Mouse (Mus musculus): ENCODE measurements around the gene Syt6.

Syt6 gene

DNA sequence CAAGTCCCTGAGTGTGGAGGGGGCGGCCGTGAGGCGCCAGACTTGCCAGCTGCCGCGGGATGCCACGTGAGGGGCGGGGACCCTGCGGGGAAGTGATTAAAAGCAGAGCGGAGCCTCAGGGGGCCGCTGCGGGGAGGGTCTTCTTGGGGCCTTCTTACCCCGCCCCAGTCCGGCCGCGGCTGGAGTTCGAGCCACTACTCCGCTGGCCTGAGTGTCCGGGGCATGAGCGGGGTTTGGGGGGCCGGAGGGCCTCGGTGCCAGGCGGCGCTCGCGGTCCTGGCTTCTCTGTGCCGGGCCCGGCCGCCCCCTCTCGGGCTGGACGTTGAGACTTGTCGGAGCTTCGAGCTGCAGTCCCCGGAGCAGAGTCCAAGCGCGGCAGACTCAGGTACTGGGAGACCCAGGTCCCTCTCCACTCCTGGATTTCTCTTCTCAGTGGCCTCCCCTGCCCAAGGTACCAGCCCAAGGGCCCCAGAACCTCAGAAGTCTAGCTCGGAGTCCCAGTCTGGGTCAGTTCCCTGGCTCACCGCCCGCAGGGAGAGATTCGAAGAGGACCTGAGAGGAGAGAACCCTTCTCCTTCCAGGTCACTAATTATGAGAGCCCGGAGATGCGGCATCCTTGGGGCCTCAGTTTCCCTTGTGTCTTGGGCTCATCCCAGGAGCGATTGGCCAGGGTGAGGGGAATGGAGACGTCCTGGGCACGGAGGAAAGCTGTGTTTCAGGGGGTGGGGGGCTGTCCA, at the start of gene Syt6:
Gene Syt6 (plus strand): TSS at position 76 of the 737 bp plus-strand sequence.
- no peak for DNase-seq (ENCODE audit: low read depth, low spot score)

DNA sequence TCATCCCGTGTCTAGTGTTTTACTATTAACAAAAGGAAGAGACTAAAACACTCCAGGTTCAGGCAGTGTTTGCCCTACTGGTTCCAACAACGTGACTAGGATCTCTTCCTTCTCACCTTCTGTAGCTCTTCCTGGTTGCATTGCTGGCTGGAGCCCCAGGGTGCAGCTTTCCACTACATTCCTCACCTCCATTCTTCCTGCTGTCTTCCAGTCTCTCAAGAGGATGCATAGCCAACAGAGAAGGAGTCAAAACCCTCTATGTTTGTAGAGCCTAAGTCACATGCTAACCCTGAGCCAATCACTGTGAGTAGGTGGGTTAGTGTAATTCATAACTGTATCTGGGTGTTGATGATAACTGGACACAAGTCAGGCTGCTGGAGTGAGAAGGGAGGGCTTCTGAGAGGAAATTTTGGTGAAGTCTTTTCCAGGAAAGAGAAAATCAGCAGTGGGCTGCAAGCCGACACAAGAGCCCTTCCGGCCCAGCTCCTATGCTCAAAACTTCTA, 48.8 kb upstream of the Syt6 start:
- DNase-seq (ENCODE audit: low read depth, low spot score), result no peak

DNA sequence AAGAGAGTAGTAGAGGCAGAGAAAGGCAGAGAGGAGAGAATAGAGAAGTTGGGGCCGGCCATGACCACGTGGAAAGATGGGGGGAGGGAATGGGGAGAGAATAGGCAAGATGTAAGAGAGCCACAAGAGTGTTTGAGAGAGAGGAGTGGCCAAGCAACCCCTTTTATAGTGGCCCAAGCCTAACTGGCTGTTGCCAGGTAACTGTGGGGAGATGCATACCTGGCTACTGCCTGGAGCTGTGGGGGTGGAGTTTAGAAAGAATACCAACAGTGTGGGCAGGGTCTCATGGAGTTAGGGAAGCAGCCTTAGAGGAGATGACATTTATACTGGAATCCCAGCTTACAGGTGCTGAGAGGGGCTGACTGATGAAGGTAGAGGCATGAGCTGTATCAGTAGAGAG, 48.2 kb upstream of the Syt6 start:
- no peak for DNase-seq (ENCODE audit: low read depth, low spot score)

DNA sequence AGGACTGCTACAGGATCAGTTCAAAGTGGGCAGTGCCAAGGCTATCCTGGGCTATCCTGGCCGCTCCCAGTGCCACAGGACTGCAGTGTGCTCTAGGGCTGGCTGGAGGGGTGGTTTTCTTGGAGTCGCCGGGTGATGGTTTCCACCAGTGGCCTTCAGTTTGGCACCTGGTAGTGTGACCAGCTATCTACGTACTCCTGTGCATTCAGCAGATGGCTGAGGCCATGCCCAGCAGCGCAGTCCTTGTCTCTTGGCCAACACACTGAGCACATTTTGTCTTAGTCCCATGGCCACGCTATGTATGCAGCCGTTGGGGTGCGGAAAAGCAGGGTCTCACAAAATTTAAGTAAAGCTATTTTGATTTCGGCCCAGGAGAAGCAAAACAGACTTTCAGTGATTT, 41.0 kb upstream of the Syt6 start:
- no peak for DNase-seq (ENCODE audit: low read depth, low spot score)

DNA sequence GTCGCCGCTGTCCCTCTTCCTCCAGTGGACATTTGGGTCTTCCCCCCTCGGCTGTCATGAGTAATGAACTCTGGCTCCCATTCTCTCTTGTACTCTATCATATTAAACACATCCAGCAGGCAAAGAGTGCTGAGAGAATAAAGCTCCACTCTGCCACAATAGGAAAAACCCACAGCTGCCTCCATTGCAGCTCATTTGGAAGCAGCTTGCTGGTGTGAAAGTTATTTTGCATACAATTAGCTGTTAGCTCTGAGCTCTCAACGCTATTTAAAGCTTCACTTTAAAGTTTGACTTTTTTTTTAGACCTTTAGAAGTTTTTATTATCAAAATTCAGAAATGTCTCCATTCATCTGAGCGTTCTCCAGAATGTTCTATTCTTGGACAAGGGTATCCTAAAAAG, 39.8 kb upstream of the Syt6 start:
- no peak for DNase-seq (ENCODE audit: low read depth, low spot score)

DNA sequence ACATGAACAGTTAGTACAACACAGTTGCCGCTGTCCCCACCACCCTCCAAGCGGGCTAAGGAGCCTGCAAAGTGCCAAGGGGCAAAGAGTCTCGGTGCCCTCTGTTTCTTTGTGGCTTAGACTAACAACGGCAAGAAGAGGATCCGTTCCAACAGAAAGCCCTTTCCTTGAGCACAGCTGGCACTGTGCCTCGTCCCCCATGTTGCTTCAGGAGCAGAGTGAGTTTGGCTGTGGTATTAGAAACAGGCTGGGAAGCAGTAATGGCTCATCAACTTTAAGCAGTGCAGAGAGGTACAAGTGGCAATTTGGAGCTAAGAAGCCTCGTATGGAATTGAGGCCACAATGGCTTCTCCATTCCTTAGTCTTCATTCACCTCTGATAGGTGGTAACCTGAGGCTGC, 35.9 kb upstream of the Syt6 start:
- no peak for DNase-seq (ENCODE audit: low read depth, low spot score)

DNA sequence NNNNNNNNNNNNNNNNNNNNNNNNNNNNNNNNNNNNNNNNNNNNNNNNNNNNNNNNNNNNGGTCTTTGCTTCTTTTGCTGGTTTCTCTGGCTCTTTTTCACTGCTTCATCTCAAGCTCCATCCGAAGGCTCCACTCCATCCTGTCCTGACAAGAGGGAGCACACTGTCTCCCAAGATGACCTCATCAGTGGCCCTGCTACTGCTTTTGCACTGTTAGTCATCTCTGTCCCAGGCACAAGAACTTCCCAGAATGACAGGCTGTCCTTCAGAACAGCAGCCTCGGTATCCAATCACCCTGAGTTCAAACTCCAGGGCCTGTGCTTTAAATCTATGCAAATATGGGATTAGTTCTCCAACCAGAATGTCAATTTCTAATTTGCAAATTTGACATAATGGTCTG, 28.9 kb upstream of the Syt6 start:
- no peak for DNase-seq (ENCODE audit: low read depth, low spot score)

DNA sequence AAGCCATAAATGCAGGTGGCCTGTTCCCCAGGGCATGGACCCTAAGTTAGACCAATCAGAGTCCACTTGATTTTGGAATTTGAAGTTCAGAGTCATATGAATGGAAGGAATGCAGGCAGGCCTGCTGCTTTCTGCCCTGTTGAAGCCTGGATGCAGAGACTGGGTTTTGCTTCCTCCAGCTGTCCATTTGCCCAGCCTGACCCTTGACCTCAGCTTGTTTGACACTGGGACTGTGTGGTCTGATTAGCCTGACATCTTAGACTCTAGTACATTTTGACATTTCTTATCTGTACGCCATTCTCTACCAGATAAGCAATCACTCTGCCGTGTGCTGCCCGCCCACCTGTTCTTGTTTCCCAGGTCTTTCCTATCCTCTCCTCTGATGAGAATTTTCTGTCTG, 28.4 kb upstream of the Syt6 start:
- no peak for DNase-seq (ENCODE audit: low read depth, low spot score)

DNA sequence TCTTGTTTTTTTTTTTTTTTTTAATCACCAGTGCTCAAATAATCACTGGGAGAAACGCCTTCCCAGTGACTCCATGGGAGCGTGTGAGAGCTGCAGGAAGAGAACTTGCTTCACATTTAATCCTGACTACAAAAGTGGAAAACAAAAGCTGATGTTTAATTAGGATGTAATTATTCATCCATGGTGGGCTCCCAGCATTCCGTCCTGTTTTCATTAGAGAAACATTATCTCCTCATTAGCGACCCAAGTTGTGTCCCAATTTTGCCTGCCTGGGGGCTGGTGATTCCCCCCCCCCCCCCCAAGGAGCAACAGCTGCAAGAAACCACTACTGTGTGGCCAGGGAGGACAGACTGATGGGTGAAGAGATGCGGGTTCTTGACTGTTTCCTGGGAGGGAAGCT, 24.8 kb upstream of the Syt6 start:
- DNase-seq (ENCODE audit: low read depth, low spot score), result no peak

DNA sequence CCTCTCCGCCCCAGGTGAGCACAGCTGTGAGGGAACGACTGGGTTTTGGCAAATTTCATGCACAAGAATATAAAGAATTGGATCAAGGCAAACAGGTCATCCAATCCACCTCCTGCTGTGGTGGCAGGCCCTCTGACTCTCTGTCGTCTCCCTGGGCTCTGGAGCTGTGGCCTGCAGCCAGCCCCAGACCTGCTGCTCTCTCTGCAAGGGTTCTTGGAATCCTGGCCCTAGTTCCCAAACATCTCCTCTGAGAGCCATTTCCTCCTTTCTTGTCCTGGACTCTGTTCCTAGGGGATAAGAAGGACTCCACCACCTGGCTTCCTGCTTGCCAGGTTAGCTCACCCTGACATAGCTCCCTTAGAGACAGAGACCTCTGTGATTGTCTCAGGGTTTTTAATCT, 7.8 kb upstream of the Syt6 start:
- no peak for DNase-seq (ENCODE audit: low read depth, low spot score)

DNA sequence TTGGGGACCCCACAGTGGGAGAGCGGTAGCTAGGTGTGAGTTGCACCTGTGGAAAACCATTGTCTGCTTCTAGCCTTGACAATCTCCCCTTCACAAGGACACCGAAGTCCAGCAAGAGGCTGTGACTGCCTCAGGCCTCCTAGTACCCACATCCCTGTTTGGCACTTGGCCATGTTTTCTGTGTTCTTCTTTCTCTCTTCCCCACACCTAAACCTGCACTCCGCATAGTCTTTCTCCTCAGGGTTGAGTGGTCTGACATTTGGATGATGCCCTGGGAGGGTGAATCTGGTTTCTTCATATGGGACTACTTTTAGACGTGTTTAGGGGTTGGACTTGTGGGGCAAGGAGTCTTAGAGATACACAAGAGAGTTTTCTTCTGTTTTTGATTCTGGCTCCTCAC, 2.5 kb upstream of the Syt6 start:
- no peak for DNase-seq (ENCODE audit: low read depth, low spot score)

DNA sequence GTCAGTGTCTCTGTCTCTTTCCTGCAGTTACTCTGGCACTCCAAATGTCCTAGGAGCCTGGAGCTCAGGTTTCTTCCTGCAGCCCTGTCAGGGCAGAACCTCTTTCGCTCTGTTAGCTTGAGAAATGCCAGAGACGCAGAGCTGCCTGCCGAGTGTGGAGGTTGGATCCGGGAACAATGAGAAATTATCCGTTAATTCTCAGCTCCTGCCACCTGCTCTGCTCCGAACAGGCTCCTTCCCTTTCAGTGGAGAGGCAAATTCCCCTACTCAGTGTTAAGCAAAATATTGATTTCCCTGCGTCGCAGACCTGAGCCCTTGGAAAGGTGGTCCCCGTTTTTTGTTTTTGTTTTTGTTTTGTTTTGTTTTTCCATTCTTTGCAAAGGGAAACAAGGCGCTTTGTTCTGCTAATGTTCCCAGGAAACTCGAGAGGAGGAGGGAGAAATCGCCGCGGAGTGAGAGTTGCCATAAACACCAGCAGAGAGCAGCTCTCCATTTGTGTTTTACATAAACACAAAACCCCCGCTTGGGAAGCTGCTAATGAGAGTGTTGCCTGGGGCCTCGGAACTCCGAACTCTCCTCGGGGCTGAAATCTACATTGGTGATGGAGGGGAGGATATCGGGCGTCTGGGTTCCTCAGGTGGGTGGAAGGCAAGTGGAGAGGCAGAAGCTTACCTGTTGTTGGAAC, 1.8 kb upstream of the Syt6 start:
- no peak for DNase-seq (ENCODE audit: low read depth, low spot score)

DNA sequence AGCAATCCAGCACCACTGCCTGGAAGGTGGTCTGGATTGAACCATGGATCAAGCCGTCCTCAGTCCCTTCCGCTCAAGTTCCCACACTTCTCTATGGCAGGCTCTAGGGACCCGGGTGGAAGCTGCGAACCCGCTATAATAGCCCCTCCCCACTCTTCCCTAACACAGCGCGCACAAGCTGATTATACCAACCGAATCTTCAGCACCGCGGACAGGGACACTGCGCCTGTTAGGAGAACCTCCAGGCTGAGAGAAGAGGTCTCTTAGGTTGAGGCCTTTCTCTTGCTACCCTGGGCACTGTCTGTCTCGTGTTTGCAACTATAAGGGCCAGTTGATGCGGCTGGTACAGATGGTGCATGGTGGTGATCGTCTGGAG, 1.3 kb upstream of the Syt6 start:
- no peak for DNase-seq (ENCODE audit: low read depth, low spot score)

DNA sequence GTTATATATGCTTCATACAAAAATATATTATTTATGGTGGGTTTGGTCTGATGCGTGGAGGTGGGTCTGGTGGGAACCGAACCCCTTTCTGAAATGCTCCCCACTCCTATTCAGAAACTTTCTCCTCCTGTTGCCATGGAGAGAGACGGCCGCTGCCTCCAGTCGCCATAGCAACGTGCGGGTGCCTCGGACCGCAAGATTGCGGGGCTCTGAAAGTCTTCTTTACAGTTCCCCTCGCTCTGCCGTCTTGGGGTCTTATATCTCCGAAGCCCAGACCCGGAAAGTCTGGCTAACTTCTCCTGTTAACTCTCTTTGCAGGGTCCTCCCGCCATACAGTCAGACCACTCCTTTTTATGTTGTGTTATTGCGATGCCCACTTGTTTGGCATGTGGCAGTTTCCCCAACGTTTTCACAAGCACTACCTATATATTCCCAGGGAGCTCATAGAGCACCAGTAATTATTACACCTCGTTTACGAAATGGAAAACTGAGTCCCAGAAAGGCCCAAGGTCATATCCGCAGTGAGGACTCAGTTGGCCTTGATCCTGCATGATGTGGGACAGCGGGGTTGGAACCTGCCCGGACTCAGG, 370 bp upstream of the Syt6 start:
- no peak for DNase-seq (ENCODE audit: low read depth, low spot score)

DNA sequence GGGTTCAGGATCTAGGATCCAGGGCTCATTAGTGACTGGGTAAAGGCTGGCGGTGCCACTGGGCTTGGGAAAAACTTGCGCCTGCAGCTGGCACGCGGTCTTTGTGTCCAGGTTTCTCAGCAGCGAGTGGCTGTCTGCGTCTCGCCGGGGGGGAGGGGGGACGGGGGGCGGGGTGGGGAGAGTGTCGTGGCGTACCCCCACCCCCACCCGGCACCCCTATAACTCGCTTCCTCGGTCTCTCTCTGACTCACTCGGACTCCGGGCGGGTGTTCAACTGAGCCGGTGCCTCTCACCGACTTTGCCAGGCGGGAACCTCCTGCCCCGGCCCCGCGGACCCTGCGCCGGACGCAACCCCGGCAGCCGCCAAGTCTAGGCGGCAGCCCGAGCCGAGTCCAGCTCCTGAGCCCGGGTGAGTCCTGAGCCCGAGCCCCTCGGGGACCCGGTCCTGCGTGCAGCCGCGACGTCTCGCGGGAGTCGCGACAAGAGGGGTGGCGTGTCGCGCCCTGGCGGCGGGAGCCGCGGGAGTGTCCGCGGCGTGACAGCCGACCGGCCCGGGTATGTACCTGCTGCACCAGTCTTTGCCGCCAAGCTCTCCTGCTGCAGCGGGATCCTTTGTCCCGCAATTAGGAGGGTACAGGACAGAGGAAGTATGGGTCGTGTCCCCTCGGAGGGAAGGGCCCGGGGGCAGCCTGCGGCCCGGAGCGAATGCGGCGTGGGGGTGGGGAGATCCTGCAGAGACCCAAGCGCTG, 1.0 kb downstream of the Syt6 start:
- DNase-seq (ENCODE audit: low read depth, low spot score), result no peak

DNA sequence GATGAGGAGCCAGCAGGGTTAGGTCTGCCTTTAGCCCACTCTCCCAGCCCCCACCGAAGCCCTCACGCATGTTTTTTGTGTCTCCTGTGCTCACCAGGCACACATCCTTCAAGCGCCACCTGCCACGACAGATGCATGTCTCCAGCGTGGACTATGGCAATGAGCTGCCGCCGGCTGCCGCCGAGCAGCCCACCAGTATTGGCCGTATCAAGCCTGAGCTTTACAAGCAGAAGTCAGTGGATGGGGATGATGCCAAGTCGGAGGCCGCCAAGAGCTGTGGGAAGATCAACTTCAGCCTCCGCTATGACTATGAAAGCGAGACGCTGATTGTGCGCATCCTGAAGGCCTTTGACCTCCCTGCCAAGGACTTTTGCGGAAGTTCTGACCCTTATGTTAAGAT, 12.1 kb downstream of the Syt6 start:
- DNase-seq (ENCODE audit: low read depth, low spot score), result no peak

DNA sequence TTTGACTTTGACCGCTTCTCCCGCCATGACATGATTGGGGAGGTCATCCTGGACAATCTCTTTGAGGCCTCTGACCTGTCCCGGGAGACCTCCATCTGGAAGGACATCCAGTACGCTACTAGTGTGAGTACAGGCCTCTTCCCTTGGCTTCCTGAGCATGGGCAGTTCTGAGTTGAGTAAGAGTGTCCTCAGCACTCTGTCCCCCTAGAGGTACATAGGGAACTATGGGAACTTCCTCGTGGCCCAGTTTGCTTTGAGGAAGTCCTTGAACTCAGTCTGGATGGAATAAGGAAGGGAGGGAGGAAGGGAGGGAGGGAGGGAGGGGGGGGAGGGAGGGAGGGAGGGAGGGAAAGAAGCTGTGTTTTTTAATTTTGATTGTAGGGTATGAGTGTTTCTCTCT, 12.6 kb downstream of the Syt6 start:
- DNase-seq (ENCODE audit: low read depth, low spot score), result no peak

DNA sequence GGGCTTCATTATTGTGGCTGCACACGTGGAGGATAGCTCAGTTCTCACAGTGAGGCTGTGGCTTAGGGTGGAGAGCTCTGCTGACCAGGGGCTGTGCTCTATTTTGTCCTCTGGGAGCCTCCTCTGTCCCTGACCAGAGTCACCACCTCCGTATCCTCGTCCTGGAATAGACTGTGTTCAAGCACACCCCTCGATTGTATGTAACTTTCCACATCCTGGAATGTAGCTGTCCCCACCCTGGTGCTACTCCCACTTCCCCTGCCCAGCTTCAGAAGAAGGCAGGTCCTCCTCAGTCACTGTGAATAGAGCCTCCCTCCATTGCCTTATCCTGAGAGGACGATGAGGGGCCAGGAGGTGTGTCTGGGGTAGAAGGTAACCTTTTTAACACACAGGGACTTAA, 14.6 kb downstream of the Syt6 start:
- no peak for DNase-seq (ENCODE audit: low read depth, low spot score)

DNA sequence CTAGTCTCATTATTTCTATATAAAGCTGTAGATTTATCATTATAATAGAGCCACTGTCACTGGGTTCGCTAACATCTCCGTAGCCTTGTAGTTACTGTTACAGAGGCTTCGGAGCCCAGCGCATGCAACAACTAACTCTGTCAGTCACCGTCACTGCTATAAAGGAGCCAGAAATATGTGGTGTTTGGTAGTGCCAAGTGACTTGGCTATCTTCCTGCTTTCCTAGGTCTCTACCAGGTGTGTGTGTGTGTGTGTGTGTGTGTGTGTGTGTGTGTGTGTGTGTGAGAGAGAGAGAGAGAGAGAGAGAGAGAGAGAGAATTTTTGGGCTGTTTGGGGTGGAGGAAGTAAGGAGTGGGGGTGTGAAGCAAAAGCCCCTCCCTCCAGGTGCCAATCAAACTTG, 17.6 kb downstream of the Syt6 start:
- DNase-seq (ENCODE audit: low read depth, low spot score), result no peak

DNA sequence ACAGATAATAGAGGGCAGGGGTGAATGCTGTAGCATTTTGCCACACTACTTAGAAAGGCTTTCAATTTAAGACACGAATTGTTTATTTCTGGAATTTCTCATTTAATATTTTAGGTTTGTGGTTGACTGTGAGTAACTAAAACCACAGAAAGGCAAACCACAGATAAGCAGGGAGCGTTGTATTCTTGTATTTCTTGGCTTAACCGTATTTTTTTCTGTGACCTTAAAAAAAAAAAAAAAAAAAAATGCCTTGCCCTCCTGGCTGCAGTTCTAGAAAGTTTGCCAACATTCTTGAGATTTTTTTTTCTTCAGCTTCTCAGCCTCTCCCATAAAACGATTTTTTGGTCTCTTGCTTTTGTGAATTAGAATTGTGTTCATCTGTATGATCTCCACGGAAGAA, 18.6 kb downstream of the Syt6 start:
- no peak for DNase-seq (ENCODE audit: low read depth, low spot score)

DNA sequence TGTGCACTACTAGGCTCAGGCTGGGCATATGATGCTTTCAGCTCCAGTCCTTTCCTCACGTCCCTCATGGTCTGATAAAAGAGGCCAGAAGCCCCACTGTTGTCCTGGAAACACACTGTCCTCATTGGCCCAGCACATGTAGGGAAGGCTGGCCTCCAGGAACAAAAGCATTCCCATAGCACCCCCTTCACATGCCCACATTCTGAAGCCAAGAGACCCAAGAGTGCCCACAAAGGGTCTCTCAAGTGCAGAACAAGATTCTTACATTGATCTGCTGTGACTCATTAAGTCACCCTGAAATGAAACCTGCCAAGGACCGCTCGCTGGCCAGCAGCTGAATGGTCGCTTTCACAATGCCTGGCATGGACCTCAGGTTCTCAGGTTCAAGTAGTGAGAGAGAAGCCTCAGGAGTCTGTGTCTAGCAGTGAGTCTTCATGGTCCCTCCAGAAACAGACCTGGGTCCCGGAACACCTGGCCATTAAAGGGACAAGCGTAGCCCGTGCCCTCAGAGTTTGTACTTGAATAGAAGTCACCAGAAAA, 20.3 kb downstream of the Syt6 start:
- no peak for DNase-seq (ENCODE audit: low read depth, low spot score)

DNA sequence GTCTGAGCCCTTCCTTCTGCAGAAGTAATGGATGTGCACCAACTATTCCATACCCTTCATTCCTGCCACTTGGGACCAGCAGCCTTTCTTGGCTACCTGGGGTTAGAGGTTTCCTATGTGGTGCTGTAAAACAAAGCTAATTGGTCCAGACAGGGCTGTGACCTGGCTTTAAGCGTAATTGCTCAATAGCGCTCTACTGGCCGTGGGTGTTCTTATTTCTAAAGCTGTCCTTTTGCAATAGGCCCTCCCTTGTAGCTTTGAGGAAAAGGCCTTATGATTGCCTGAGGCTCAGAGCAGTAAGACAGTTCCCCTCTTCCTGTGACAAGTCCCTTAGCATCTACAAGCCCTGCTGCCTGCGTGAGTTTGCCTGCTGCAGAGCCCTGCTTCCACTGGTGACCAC, 22.6 kb downstream of the Syt6 start:
- no peak for DNase-seq (ENCODE audit: low read depth, low spot score)
